Comparison of ENCODE assay signal across 8 mouse cellular contexts in the genomic region with DNA sequence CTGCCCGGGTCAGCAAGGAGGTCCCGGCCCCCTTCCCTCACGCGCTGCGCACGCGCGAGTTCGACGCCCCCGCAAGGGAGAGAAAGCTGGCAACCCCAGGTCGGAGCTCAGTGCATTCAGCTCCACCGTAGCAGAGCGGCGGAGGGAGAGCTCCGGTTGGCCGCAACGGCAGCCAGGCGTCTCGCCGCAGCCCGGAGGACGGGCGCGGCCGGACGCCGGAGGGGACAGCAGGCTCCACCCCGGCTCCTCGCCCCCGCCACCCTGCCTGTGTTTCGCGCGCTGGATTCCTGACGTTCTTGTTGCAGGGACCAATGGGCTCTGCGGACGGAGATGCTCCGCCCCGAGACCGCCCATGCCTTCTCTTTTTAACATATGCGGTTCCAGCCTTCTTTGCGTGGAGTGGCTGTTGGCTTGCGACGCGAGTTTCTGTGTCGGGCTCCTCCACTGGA. TPM values are rescaled to one million over a fixed set of nuclear protein-coding genes. Genes with fewer than 3 reads are reported as not detected.
DNase-seq lines count a peak whose midpoint lies in the region; ATAC-seq lines count a peak whose summit lies in the region.

No protein-coding gene starts in this region.

- H3K4me3 ChIP-seq in heart, embryonic 13.5 days: peak overlapping the region; percentile 72
- H3K4me3 ChIP-seq in liver, embryonic 12.5 days: peak overlapping the region; percentile 66
- peak overlapping the region; percentile 73 for H3K4me3 ChIP-seq in stomach, embryonic 14.5 days (ENCODE audit: low read depth, low read length)

- peak; percentile 57 to 69 for DNase-seq in CD8-positive naive resting alpha-beta T cell, adult 2 months (ENCODE audit: low read depth in 2 of 2, low spot score in 2 of 2)
- DNase-seq in c-Kit-negative CD71-positive TER-119-positive erythroid progenitor cells, embryonic 14.5 days (ENCODE audit: low read depth, low spot score): peak; percentile 51
- peak; percentile 40 for DNase-seq in fibroblast of lung, adult 2 months (ENCODE audit: low read depth)
- peak; percentile 93 for DNase-seq in kidney, postnatal 10 days
- peak; percentile 76 to 78 for DNase-seq in natural killer cell, adult 2 months (ENCODE audit: low spot score in 2 of 2)

- H3K27me3 ChIP-seq in heart, embryonic 13.5 days (replicated peaks): peaks cover 77% of the 10 kb centered on the region
- H3K27me3 ChIP-seq in liver, embryonic 12.5 days (replicated peaks): peaks cover 86% of the 10 kb centered on the region
- peaks cover 31% of the 10 kb centered on the region for H3K27me3 ChIP-seq in stomach, embryonic 14.5 days (ENCODE audit: control insufficient read depth, insufficient read depth, low read length)

- no peaks in the 10 kb centered on the region for H3K9me3 ChIP-seq in heart, embryonic 13.5 days
- no peaks in the 10 kb centered on the region for H3K9me3 ChIP-seq in liver, embryonic 12.5 days (replicated peaks)
- no peaks in the 10 kb centered on the region for H3K9me3 ChIP-seq in stomach, embryonic 14.5 days (ENCODE audit: control insufficient read depth, low read depth, low read length)

- H3K4me1 ChIP-seq in heart, embryonic 13.5 days: peaks cover 40% of the 10 kb centered on the region
- H3K4me1 ChIP-seq in liver, embryonic 12.5 days: peaks cover 40% of the 10 kb centered on the region
- peaks cover 17% of the 10 kb centered on the region; the same call in 1 of the 2 replicates for H3K4me1 ChIP-seq in stomach, embryonic 14.5 days (ENCODE audit: control insufficient read depth, insufficient read depth, low read length)

- peaks cover 21% of the 10 kb centered on the region for H3K36me3 ChIP-seq in heart, embryonic 13.5 days
- peaks cover 25% of the 10 kb centered on the region for H3K36me3 ChIP-seq in liver, embryonic 12.5 days
- H3K36me3 ChIP-seq in stomach, embryonic 14.5 days (ENCODE audit: control insufficient read depth, insufficient read depth, low read length): peaks cover 9% of the 10 kb centered on the region; the same call in 1 of the 2 replicates

- ATAC-seq in heart, embryonic 13.5 days (ENCODE audit: extremely low read depth, insufficient number of reproducible peaks, low FRiP score, low TSS enrichment): peak; percentile 58; the same call in 1 of the 2 replicates
- ATAC-seq in liver, embryonic 12.5 days: peak; percentile 82
- ATAC-seq in stomach, embryonic 14.5 days (ENCODE audit: insufficient number of reproducible peaks, insufficient read depth, low FRiP score, low read depth): peak; percentile 84

- H3K27ac ChIP-seq in heart, embryonic 13.5 days (replicated peaks): 0 out of 2 replicates have a peak overlapping the region, but pooled peaks have one; percentile 56
- peak overlapping the region; percentile 64; the same call in 1 of the 2 replicates for H3K27ac ChIP-seq in liver, embryonic 12.5 days
- peak overlapping the region; percentile 22; the same call in 1 of the 2 replicates for H3K27ac ChIP-seq in stomach, embryonic 14.5 days (ENCODE audit: low read length)

- under 1% methylated on average over 46 of the region's 46 CpGs for WGBS in heart, embryonic 13.5 days
- 0% methylated on average over 46 of the region's 46 CpGs for WGBS in liver, embryonic 12.5 days (ENCODE audit: insufficient replicate concordance)
- under 1% methylated on average over 46 of the region's 46 CpGs for WGBS in stomach, embryonic 14.5 days

- H3K4me2 ChIP-seq in heart, embryonic 13.5 days: peak overlapping the region; percentile 96
- peak overlapping the region; percentile 98 for H3K4me2 ChIP-seq in liver, embryonic 12.5 days
- H3K4me2 ChIP-seq in stomach, embryonic 14.5 days (replicated peaks; ENCODE audit: low read depth, low read length): peak overlapping the region; percentile 99

- peak overlapping the region; percentile 79 for H3K9ac ChIP-seq in heart, embryonic 13.5 days
- H3K9ac ChIP-seq in liver, embryonic 12.5 days: peak overlapping the region; percentile 71
- H3K9ac ChIP-seq in stomach, embryonic 14.5 days (replicated peaks; ENCODE audit: low read depth, low read length): peak overlapping the region; percentile 51

RNA-seq across cellular contexts. Expression of a gene that starts 0.5 kb away (rescaled TPM):
- polyA plus RNA-seq in heart, embryonic 13.5 days (2015; fragmentation: Nextera tagmentation; extraction: Ambion mirVana): 12.3 and 12.6 TPM in 2 replicates
- 7.4 and 8.4 TPM in 2 replicates for polyA plus RNA-seq in liver, embryonic 12.5 days (2016; fragmentation: Nextera tagmentation; extraction: Ambion mirVana)
- polyA plus RNA-seq in stomach, embryonic 14.5 days (2014; fragmentation: Nextera tagmentation; extraction: Ambion mirVana): 24.7 and 25.2 TPM in 2 replicates

RNA-seq across cellular contexts. Expression of a gene that starts 5.5 kb away (rescaled TPM):
- polyA plus RNA-seq in heart, embryonic 13.5 days (2015; fragmentation: Nextera tagmentation; extraction: Ambion mirVana): 0.09 and 0.32 TPM in 2 replicates
- 0.17 and 0.55 TPM in 2 replicates for polyA plus RNA-seq in liver, embryonic 12.5 days (2016; fragmentation: Nextera tagmentation; extraction: Ambion mirVana)
- polyA plus RNA-seq in stomach, embryonic 14.5 days (2014; fragmentation: Nextera tagmentation; extraction: Ambion mirVana): 0.45 and 0.69 TPM in 2 replicates

RNA-seq across cellular contexts. Expression of a gene that starts 14.0 kb away (rescaled TPM):
- 30.9 and 31.0 TPM in 2 replicates for polyA plus RNA-seq in heart, embryonic 13.5 days (2015; fragmentation: Nextera tagmentation; extraction: Ambion mirVana)
- polyA plus RNA-seq in liver, embryonic 12.5 days (2016; fragmentation: Nextera tagmentation; extraction: Ambion mirVana): 41.1 and 42.1 TPM in 2 replicates
- polyA plus RNA-seq in stomach, embryonic 14.5 days (2014; fragmentation: Nextera tagmentation; extraction: Ambion mirVana): 54.8 and 55.9 TPM in 2 replicates

RNA-seq across cellular contexts. Expression of a gene that starts 17.6 kb away (rescaled TPM):
- 0.11 TPM in 1 of 2 replicates, not detected in the other for polyA plus RNA-seq in heart, embryonic 13.5 days (2015; fragmentation: Nextera tagmentation; extraction: Ambion mirVana)
- 0.05 and 0.10 TPM in 2 replicates for polyA plus RNA-seq in liver, embryonic 12.5 days (2016; fragmentation: Nextera tagmentation; extraction: Ambion mirVana)
- 0.20 TPM in 1 of 2 replicates, not detected in the other for polyA plus RNA-seq in stomach, embryonic 14.5 days (2014; fragmentation: Nextera tagmentation; extraction: Ambion mirVana)

RNA-seq across cellular contexts. Expression of a gene that starts 31.2 kb away (rescaled TPM):
- 52.1 and 54.1 TPM in 2 replicates for polyA plus RNA-seq in heart, embryonic 13.5 days (2015; fragmentation: Nextera tagmentation; extraction: Ambion mirVana)
- polyA plus RNA-seq in liver, embryonic 12.5 days (2016; fragmentation: Nextera tagmentation; extraction: Ambion mirVana): 22.4 and 22.6 TPM in 2 replicates
- polyA plus RNA-seq in stomach, embryonic 14.5 days (2014; fragmentation: Nextera tagmentation; extraction: Ambion mirVana): 54.3 and 57.3 TPM in 2 replicates

Comparison
In these comparisons a context has a peak if more than half of its experiments do, and no peak if none do; other contexts are left out.
1. Peak in every context shown above with its lines: DNase-seq, ATAC-seq, H3K4me3 ChIP-seq and H3K27ac ChIP-seq.
2. DNase-seq: peak in every context shown above with its lines; median percentile 93 in kidney, postnatal 10 days; 77 in natural killer cell, adult 2 months; 63 in CD8-positive naive resting alpha-beta T cell, adult 2 months; 51 in c-Kit-negative CD71-positive TER-119-positive erythroid progenitor cells, embryonic 14.5 days; 40 in fibroblast of lung, adult 2 months.